Mouse (Mus musculus) C2C12 (cell line): ENCODE results near the gene Plekhh2. TPM values are rescaled to one million over a fixed set of nuclear protein-coding genes. Genes with fewer than 3 reads are reported as not detected.

Experiments
- H3K27me3 ChIP-seq: one replicate; pipeline ENCODE4 v1.6.1; 2011; ENCODE audit not compliant: control insufficient read depth, insufficient read depth, insufficient read length
- H3K36me3 ChIP-seq: one replicate; pipeline ENCODE4 v1.6.1; 2011; ENCODE audit not compliant: control insufficient read depth, insufficient read depth
- H3K4me3 ChIP-seq: one replicate; pipeline ENCODE4 v1.5.1; 2011; ENCODE audit warnings: mild to moderate bottlenecking, control low read depth; ENCODE audit not compliant: poor library complexity, insufficient read depth, severe bottlenecking
- H3K79me2 ChIP-seq: one replicate; pipeline ENCODE4 v1.6.1; 2011; ENCODE audit not compliant: control insufficient read depth, insufficient read depth
- H3K79me3 ChIP-seq: one replicate; pipeline ENCODE4 v1.6.1; 2011; ENCODE audit warnings: low read depth, control low read depth
- H3ac ChIP-seq: one replicate; pipeline ENCODE3; 2011; ENCODE audit warnings: low read depth; ENCODE audit not compliant: control insufficient read depth, insufficient read length
- CEBPB ChIP-seq: IDR thresholded peaks from one replicate; pipeline ENCODE4 v1.6.1; 2011; ENCODE audit warnings: low read depth, mild to moderate bottlenecking, control low read depth, moderate library complexity
- CTCF ChIP-seq: IDR thresholded peaks from one replicate; pipeline ENCODE4 v1.5.1; 2011; ENCODE audit not compliant: control insufficient read depth, insufficient read depth, insufficient read length
- FOSL1 ChIP-seq: IDR thresholded peaks from one replicate; pipeline ENCODE4 v1.8.0; 2011; ENCODE audit warnings: mild to moderate bottlenecking, low read length; ENCODE audit not compliant: poor library complexity, insufficient read depth, severe bottlenecking
- MAX ChIP-seq: IDR thresholded peaks from one replicate; pipeline ENCODE4 v1.6.1; 2011; ENCODE audit warnings: mild to moderate bottlenecking, control low read depth
- MYOD1 ChIP-seq: IDR thresholded peaks from one replicate; pipeline ENCODE4 v1.6.1; 2011; ENCODE audit warnings: low read depth; ENCODE audit not compliant: control insufficient read depth, insufficient read length
- MYOG ChIP-seq: IDR thresholded peaks from one replicate; pipeline ENCODE4 v1.6.1; 2011; ENCODE audit not compliant: control insufficient read depth, insufficient read length; ENCODE audit errors: extremely low read depth
- USF1 ChIP-seq: IDR thresholded peaks from one replicate; pipeline ENCODE4 v1.6.1; 2011; ENCODE audit warnings: low read depth, mild to moderate bottlenecking, control low read depth, moderate library complexity
- polyA plus RNA-seq: library from polyadenylated mRNA; unstranded; fragments of >200 nt; fragmentation: generic; extraction: Trizol; gene quantifications from one replicate; pipeline ENCODE4 v1.2.1, GENCODE M21; 2012; ENCODE audit warnings: missing spikeins

Plekhh2 gene
- polyA plus RNA-seq, 1 experiment, result 8.7 TPM

DNA sequence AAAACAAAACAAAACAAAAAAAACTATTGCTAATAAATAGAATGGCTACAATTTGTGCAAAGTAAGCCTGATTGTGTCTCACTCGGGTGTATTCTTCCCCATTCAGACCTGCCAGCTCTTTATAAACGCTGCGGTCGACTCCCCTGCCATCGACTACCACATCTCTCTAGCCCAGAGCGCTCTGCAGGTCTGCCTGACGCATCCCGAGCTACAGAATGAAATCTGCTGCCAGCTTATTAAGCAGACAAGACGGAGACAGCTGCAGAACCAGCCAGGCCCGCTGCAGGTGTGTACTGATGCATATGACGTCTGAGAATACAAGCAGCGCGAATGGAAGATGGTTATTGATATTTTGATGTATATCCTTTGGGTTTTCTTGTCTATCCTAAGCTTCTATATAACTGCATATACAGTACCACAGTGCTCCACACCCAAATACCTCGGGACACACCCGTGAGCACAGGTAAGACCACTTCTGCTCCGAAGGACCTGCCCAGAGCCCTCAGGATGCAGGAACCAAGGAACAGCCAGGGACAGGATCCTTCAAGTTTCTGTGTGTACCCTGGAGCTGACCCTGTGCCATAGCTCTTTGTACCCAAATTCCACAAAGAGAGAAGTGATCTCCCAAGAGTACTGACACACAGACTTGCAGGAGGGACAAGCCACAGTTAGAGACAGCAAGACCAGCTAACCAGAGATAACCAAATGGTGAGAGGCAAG, 79.9 kb downstream of the Plekhh2 start:
- Histone ChIP-seq H3K79me3 (no peaks in the 10 kb centered on the region), H3K27me3 (no peaks in the 10 kb centered on the region), H3K36me3 (peaks cover 83% of the 10 kb centered on the region), H3K79me2 (no peaks in the 10 kb centered on the region), H3K4me3 (no peak overlapping the region), H3ac (no peak overlapping the region)
- TF ChIP-seq FOSL1, result no peak

GRCm38 (mm10) chr17:84596015-84596441, 84.3 kb downstream of the Plekhh2 start:
- Histone ChIP-seq H3K79me3 (no peaks in the 10 kb centered on the region), H3K36me3 (peaks cover 78% of the 10 kb centered on the region), H3K27me3 (no peaks in the 10 kb centered on the region), H3K79me2 (no peaks in the 10 kb centered on the region), H3K4me3 (no peak overlapping the region), H3ac (no peak overlapping the region)
- TF ChIP-seq MYOG (no peak), FOSL1 (no peak), CTCF (no peak), MYOD1 (no peak), CEBPB (no peak), USF1 (no peak), MAX (no peak)

DNA sequence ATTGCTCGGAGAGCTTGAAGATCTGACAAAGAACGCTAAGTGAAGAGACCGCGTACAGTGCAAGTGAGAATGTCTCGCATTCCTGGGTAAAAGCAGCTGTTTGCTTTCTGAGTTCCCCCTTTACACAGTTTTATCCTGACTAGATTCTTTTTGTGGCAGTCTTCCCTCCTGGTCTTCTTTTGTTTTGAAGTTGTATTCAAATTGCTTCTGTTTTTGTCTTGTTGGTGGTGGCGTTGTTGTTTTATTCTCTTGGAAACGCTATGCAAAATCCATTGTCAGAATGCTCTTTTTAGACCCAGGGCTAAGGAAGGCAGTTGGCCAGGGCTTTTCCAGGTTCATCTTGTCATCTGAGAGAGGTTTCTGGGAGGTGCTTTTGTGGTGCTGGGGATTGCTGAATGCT, 84.8 kb downstream of the Plekhh2 start:
- Histone ChIP-seq H3ac (no peak overlapping the region), H3K79me2 (no peaks in the 10 kb centered on the region), H3K36me3 (peaks cover 78% of the 10 kb centered on the region), H3K4me3 (no peak overlapping the region), H3K79me3 (no peaks in the 10 kb centered on the region), H3K27me3 (no peaks in the 10 kb centered on the region)
- TF ChIP-seq MAX (no peak), MYOG (no peak), CTCF (no peak), MYOD1 (no peak), CEBPB (no peak), USF1 (no peak), FOSL1 (no peak)

DNA sequence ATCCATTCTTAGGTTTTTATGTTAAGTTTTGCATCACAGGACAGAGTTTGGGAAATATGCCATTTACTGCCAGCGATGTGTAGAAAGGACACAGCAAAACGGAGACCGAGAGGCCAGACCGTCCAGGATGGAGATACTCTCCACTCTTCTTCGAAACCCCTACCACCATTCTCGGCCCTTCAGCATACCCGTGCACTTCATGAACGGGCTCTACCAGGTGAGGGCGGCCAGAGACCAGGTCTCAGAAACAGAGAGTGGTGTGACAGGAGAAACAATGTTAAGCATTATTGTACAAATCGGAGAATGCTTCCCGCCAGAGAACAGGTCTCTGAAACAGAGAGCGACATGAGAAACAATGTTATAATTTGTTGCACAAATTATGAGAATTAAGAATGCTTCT, 86.2 kb downstream of the Plekhh2 start:
- H3K79me2 ChIP-seq, result no peaks in the 10 kb centered on the region
- peaks cover 75% of the 10 kb centered on the region for H3K36me3 ChIP-seq
- H3K4me3 ChIP-seq, result no peak overlapping the region
- no peaks in the 10 kb centered on the region for H3K79me3 ChIP-seq
- no peaks in the 10 kb centered on the region for H3K27me3 ChIP-seq
- TF ChIP-seq FOSL1 (no peak), USF1 (no peak), CTCF (no peak), MYOD1 (no peak), MAX (no peak), MYOG (no peak), CEBPB (no peak)
- H3ac ChIP-seq, result no peak overlapping the region

GRCm38 (mm10) chr17:84598928-84599327, 87.2 kb downstream of the Plekhh2 start:
- Histone ChIP-seq H3K79me3 (no peaks in the 10 kb centered on the region), H3K27me3 (no peaks in the 10 kb centered on the region), H3K36me3 (peaks cover 76% of the 10 kb centered on the region), H3ac (no peak overlapping the region), H3K4me3 (no peak overlapping the region), H3K79me2 (no peaks in the 10 kb centered on the region)
- TF ChIP-seq MYOG (no peak), FOSL1 (no peak), MYOD1 (no peak), USF1 (no peak), CEBPB (no peak), MAX (no peak), CTCF (no peak)

- Histone ChIP-seq H3K79me3 (no peaks in the 10 kb centered on the region), H3K79me2 (no peaks in the 10 kb centered on the region), H3K27me3 (no peaks in the 10 kb centered on the region), H3ac (no peak overlapping the region), H3K4me3 (no peak overlapping the region), H3K36me3 (peaks cover 80% of the 10 kb centered on the region)
- no peak for TF ChIP-seq MYOG
- TF ChIP-seq MYOD1, result no peak
- no peak for TF ChIP-seq MAX
- no peak for TF ChIP-seq USF1
- no peak for TF ChIP-seq CEBPB
- TF ChIP-seq FOSL1, result no peak
Measured at GRCm38 (mm10) chr17:84600051-84600983, 88.6 kb downstream of the Plekhh2 start.
